Mouse (Mus musculus): ENCODE data around the gene Otoa. TPM values are rescaled to one million over a fixed set of nuclear protein-coding genes. Genes with fewer than 3 reads are reported as not detected.

The Otoa gene
- polyA plus RNA-seq (2012), result not detected in 2 replicates

- Histone ChIP-seq H3K4me1 (ENCODE audit: control insufficient read depth) (no peaks in the 10 kb centered on the region), H3K27me3 (ENCODE audit: control insufficient read depth) (no peaks in the 10 kb centered on the region), H3K4me3 (replicated peaks) (no peak within 1 kb of the TSS), H3K36me3 (ENCODE audit: control insufficient read depth) (peaks cover 21% of the 10 kb centered on the region), H3K9me3 (ENCODE audit: control insufficient read depth, low read length) (no peaks in the 10 kb centered on the region)
- TF ChIP-seq GATA1 (IDR thresholded peaks at IDR 0.05; ENCODE audit: low read length), result no peak
- no peak for TF ChIP-seq TAL1 (IDR thresholded peaks at IDR 0.05; ENCODE audit: low read length)
Measured at GRCm38 (mm10) chr7:121081350-121081749, at the start of gene Otoa. Gene Otoa (plus strand): TSS chr7:121081650.

GRCm38 (mm10) chr7:121033856-121034652 lies 47.4 kb upstream of the Otoa start, which contains the start of gene Mettl9:
Gene Mettl9 (plus strand): TSS chr7:121034445.
- peaks cover 29% of the 10 kb centered on the region for H3K27me3 ChIP-seq (ENCODE audit: control insufficient read depth)
- TF ChIP-seq GATA1 (IDR thresholded peaks at IDR 0.05; ENCODE audit: low read length), result no peak
- TF ChIP-seq TAL1 (IDR thresholded peaks at IDR 0.05; ENCODE audit: low read length), result no peak
- H3K9me3 ChIP-seq (ENCODE audit: control insufficient read depth, low read length), result no peaks in the 10 kb centered on the region
- peaks cover 7% of the 10 kb centered on the region for H3K36me3 ChIP-seq (ENCODE audit: control insufficient read depth)
- H3K4me3 ChIP-seq (replicated peaks), result peak within 1 kb of the TSS; percentile 97
- H3K4me1 ChIP-seq (ENCODE audit: control insufficient read depth), result peaks cover 30% of the 10 kb centered on the region

- Histone ChIP-seq H3K36me3 (ENCODE audit: control insufficient read depth) (peaks cover 7% of the 10 kb centered on the region), H3K27me3 (ENCODE audit: control insufficient read depth) (peaks cover 26% of the 10 kb centered on the region), H3K4me1 (ENCODE audit: control insufficient read depth) (peaks cover 30% of the 10 kb centered on the region), H3K4me3 (replicated peaks) (peak overlapping the region; percentile 97), H3K9me3 (ENCODE audit: control insufficient read depth, low read length) (no peaks in the 10 kb centered on the region)
- TF ChIP-seq TAL1 (IDR thresholded peaks at IDR 0.05; ENCODE audit: low read length), result no peak
- no peak for TF ChIP-seq GATA1 (IDR thresholded peaks at IDR 0.05; ENCODE audit: low read length)
Measured at GRCm38 (mm10) chr7:121034701-121035141, 46.7 kb upstream of the Otoa start.

GRCm38 (mm10) chr7:121035161-121035721 lies 46.2 kb upstream of the Otoa start:
- Histone ChIP-seq H3K4me3 (replicated peaks) (peak overlapping the region; percentile 97), H3K9me3 (ENCODE audit: control insufficient read depth, low read length) (no peaks in the 10 kb centered on the region), H3K4me1 (ENCODE audit: control insufficient read depth) (peaks cover 35% of the 10 kb centered on the region), H3K27me3 (ENCODE audit: control insufficient read depth) (peaks cover 23% of the 10 kb centered on the region), H3K36me3 (ENCODE audit: control insufficient read depth) (peaks cover 7% of the 10 kb centered on the region)
- no peak for TF ChIP-seq GATA1 (IDR thresholded peaks at IDR 0.05; ENCODE audit: low read length)
- no peak for TF ChIP-seq TAL1 (IDR thresholded peaks at IDR 0.05; ENCODE audit: low read length)

GRCm38 (mm10) chr7:121040595-121040994 lies 40.9 kb upstream of the Otoa start:
- no peak overlapping the region for H3K4me3 ChIP-seq (replicated peaks)
- peaks cover 34% of the 10 kb centered on the region for H3K4me1 ChIP-seq (ENCODE audit: control insufficient read depth)
- no peaks in the 10 kb centered on the region for H3K9me3 ChIP-seq (ENCODE audit: control insufficient read depth, low read length)
- TF ChIP-seq TAL1 (IDR thresholded peaks at IDR 0.05; ENCODE audit: low read length) (no peak), GATA1 (IDR thresholded peaks at IDR 0.05; ENCODE audit: low read length) (no peak)
- H3K36me3 ChIP-seq (ENCODE audit: control insufficient read depth), result peaks cover 7% of the 10 kb centered on the region
- H3K27me3 ChIP-seq (ENCODE audit: control insufficient read depth), result no peaks in the 10 kb centered on the region

GRCm38 (mm10) chr7:121041989-121042388 lies 39.5 kb upstream of the Otoa start:
- Histone ChIP-seq H3K36me3 (ENCODE audit: control insufficient read depth) (peaks cover under 1% of the 10 kb centered on the region; the same call in 1 of the 2 replicates), H3K4me3 (replicated peaks) (no peak overlapping the region), H3K9me3 (ENCODE audit: control insufficient read depth, low read length) (no peaks in the 10 kb centered on the region), H3K27me3 (ENCODE audit: control insufficient read depth) (no peaks in the 10 kb centered on the region), H3K4me1 (ENCODE audit: control insufficient read depth) (peaks cover 20% of the 10 kb centered on the region)
- TF ChIP-seq GATA1 (IDR thresholded peaks at IDR 0.05; ENCODE audit: low read length) (no peak), TAL1 (IDR thresholded peaks at IDR 0.05; ENCODE audit: low read length) (no peak)

GRCm38 (mm10) chr7:121043004-121043403 lies 38.4 kb upstream of the Otoa start:
- no peak overlapping the region for H3K4me3 ChIP-seq (replicated peaks)
- TF ChIP-seq TAL1 (IDR thresholded peaks at IDR 0.05; ENCODE audit: low read length), result no peak
- TF ChIP-seq GATA1 (IDR thresholded peaks at IDR 0.05; ENCODE audit: low read length), result no peak
- H3K9me3 ChIP-seq (ENCODE audit: control insufficient read depth, low read length), result no peaks in the 10 kb centered on the region
- H3K36me3 ChIP-seq (ENCODE audit: control insufficient read depth), result no peaks in the 10 kb centered on the region; the same call in 1 of the 2 replicates
- peaks cover 19% of the 10 kb centered on the region for H3K4me1 ChIP-seq (ENCODE audit: control insufficient read depth)
- H3K27me3 ChIP-seq (ENCODE audit: control insufficient read depth), result no peaks in the 10 kb centered on the region

- no peaks in the 10 kb centered on the region for H3K27me3 ChIP-seq (ENCODE audit: control insufficient read depth)
- no peak for TF ChIP-seq TAL1 (IDR thresholded peaks at IDR 0.05; ENCODE audit: low read length)
- no peak for TF ChIP-seq GATA1 (IDR thresholded peaks at IDR 0.05; ENCODE audit: low read length)
- H3K36me3 ChIP-seq (ENCODE audit: control insufficient read depth), result peaks cover 2% of the 10 kb centered on the region
- no peaks in the 10 kb centered on the region for H3K9me3 ChIP-seq (ENCODE audit: control insufficient read depth, low read length)
- H3K4me3 ChIP-seq (replicated peaks), result no peak overlapping the region
- peaks cover 18% of the 10 kb centered on the region for H3K4me1 ChIP-seq (ENCODE audit: control insufficient read depth)
Measured at GRCm38 (mm10) chr7:121043510-121043909, 37.9 kb upstream of the Otoa start.

GRCm38 (mm10) chr7:121044251-121044650 lies 37.2 kb upstream of the Otoa start:
- peaks cover 18% of the 10 kb centered on the region for H3K4me1 ChIP-seq (ENCODE audit: control insufficient read depth)
- H3K4me3 ChIP-seq (replicated peaks), result no peak overlapping the region
- peaks cover 4% of the 10 kb centered on the region for H3K36me3 ChIP-seq (ENCODE audit: control insufficient read depth)
- no peaks in the 10 kb centered on the region for H3K9me3 ChIP-seq (ENCODE audit: control insufficient read depth, low read length)
- H3K27me3 ChIP-seq (ENCODE audit: control insufficient read depth), result no peaks in the 10 kb centered on the region
- TF ChIP-seq TAL1 (IDR thresholded peaks at IDR 0.05; ENCODE audit: low read length) (no peak), GATA1 (IDR thresholded peaks at IDR 0.05; ENCODE audit: low read length) (no peak)

Measured in erythroblast, embryonic 14.5 days (primary cell).